Mouse (Mus musculus): Measurements from ENCODE around the gene Cd5.

Gene Cd5

GRCm38 (mm10) chr19:10738811-10739210 is at the start of gene Cd5:
Gene Cd5 (minus strand): TSS chr19:10739002.
- DNase-seq = no peak

- DNase-seq = no peak
These were observed 49.4 kb upstream of the Cd5 start for GRCm38 (mm10) chr19:10788242-10788641.

- DNase-seq = no peak
These were observed 48.6 kb upstream of the Cd5 start for GRCm38 (mm10) chr19:10787406-10787805.

GRCm38 (mm10) chr19:10786753-10787152 is 48.0 kb upstream of the Cd5 start:
- DNase-seq = no peak

- no peak for DNase-seq
These were observed 46.1 kb upstream of the Cd5 start for GRCm38 (mm10) chr19:10784796-10785459.

- DNase-seq = no peak
These were observed 45.3 kb upstream of the Cd5 start for GRCm38 (mm10) chr19:10784061-10784460.

- no peak for DNase-seq
These were observed 44.4 kb upstream of the Cd5 start for GRCm38 (mm10) chr19:10783168-10783567.

- DNase-seq = no peak
These were observed 42.8 kb upstream of the Cd5 start for GRCm38 (mm10) chr19:10781641-10782040.

- DNase-seq = no peak
These were observed 38.1 kb upstream of the Cd5 start for GRCm38 (mm10) chr19:10776906-10777305.

GRCm38 (mm10) chr19:10774141-10774540 is 35.3 kb upstream of the Cd5 start:
- DNase-seq = no peak

- DNase-seq = no peak
These were observed 34.6 kb upstream of the Cd5 start for GRCm38 (mm10) chr19:10773384-10773783.

GRCm38 (mm10) chr19:10772866-10773265 is 34.1 kb upstream of the Cd5 start:
- no peak for DNase-seq

- no peak for DNase-seq
These were observed 33.2 kb upstream of the Cd5 start for GRCm38 (mm10) chr19:10771995-10772394.

- DNase-seq = no peak
These were observed 30.8 kb upstream of the Cd5 start for GRCm38 (mm10) chr19:10769429-10770195.

- no peak for DNase-seq
These were observed 30.1 kb upstream of the Cd5 start for GRCm38 (mm10) chr19:10768694-10769428.

GRCm38 (mm10) chr19:10767631-10768030 is 28.8 kb upstream of the Cd5 start:
- no peak for DNase-seq

GRCm38 (mm10) chr19:10763381-10764031 is 24.7 kb upstream of the Cd5 start:
- DNase-seq = no peak

GRCm38 (mm10) chr19:10762468-10762867 is 23.7 kb upstream of the Cd5 start:
- DNase-seq = no peak

GRCm38 (mm10) chr19:10761794-10762415 is 23.1 kb upstream of the Cd5 start:
- DNase-seq = no peak

- no peak for DNase-seq
These were observed 21.4 kb upstream of the Cd5 start for GRCm38 (mm10) chr19:10759983-10760831.

- DNase-seq = no peak
These were observed 20.7 kb upstream of the Cd5 start for GRCm38 (mm10) chr19:10759525-10759924.

GRCm38 (mm10) chr19:10758708-10759107 is 19.9 kb upstream of the Cd5 start:
- no peak for DNase-seq
